Mouse (Mus musculus) midbrain, embryonic 14.5 days (tissue): ENCODE results near the gene Eno2. TPM values are rescaled to one million over a fixed set of nuclear protein-coding genes. Genes with fewer than 3 reads are reported as not detected.
"Not testable (repeated sequence)": the region's sequence is repeated elsewhere in the genome, so short reads cannot be mapped to it uniquely, and the experiment has no call there.

ENCODE experiments used
- ATAC-seq: fragments of 200-750 bp; cut with Nextera tagmentation; 2 replicates; pipeline ENCODE4 v1.8.0; 2017; ENCODE audit warnings: moderate number of reproducible peaks, moderate library complexity; ENCODE audit not compliant: low FRiP score, low TSS enrichment
- DNase-seq: peaks from one replicate; pipeline ENCODE4 v3.0.0-alpha.2; 2015
- H3K27ac ChIP-seq: fragments of 300-500 bp; sonication (generic); replicated peaks from 2 replicates; pipeline ENCODE4 v1.5.1; 2014; ENCODE audit warnings: mild to moderate bottlenecking, low read depth, low read length, moderate library complexity
- H3K27me3 ChIP-seq: fragments of 300-500 bp; sonication (generic); 2 replicates; pipeline ENCODE4 v1.6.1; 2014; ENCODE audit warnings: low read length, control low read depth, mixed read lengths; ENCODE audit not compliant: control insufficient read depth, insufficient read depth
- H3K36me3 ChIP-seq: fragments of 300-500 bp; sonication (generic); 2 replicates; pipeline ENCODE4 v1.6.1; 2014; ENCODE audit warnings: low read length, control low read depth; ENCODE audit not compliant: control insufficient read depth, insufficient read depth
- H3K4me1 ChIP-seq: fragments of 300-500 bp; sonication (generic); 2 replicates; pipeline ENCODE4 v1.6.1; 2014; ENCODE audit warnings: mild to moderate bottlenecking, antibody characterized with exemption, low read length, control low read depth; ENCODE audit not compliant: control insufficient read depth, insufficient read depth
- H3K4me2 ChIP-seq: fragments of 300-500 bp; sonication (generic); 2 replicates; pipeline ENCODE4 v1.6.1; 2014; ENCODE audit warnings: mild to moderate bottlenecking, low read length, moderate library complexity
- H3K4me3 ChIP-seq: fragments of 300-500 bp; sonication (generic); replicated peaks from 2 replicates; pipeline ENCODE4 v1.5.1; 2014; ENCODE audit warnings: low read depth, low read length
- H3K9ac ChIP-seq: fragments of 300-500 bp; sonication (generic); replicated peaks from 2 replicates; pipeline ENCODE4 v1.6.1; 2014; ENCODE audit warnings: mild to moderate bottlenecking, low read length, moderate library complexity
- H3K9me3 ChIP-seq: fragments of 300-500 bp; sonication (generic); 2 replicates; pipeline ENCODE4 v1.6.1; 2016; ENCODE audit warnings: low read length, control low read depth, mixed read lengths; ENCODE audit not compliant: control insufficient read depth
- WGBS: fragments of 180-500 bp; shearing (Covaris S2); extraction: QIAGEN DNeasy Blood & Tissue Kit; methylation state at CpG from one replicate; pipeline ENCODE4 v1.1.7; 2014; 5-methylcytosine and 5-hydroxymethylcytosine counted together
- polyA plus RNA-seq: library from polyadenylated mRNA; unstranded; fragments of >200 nt; fragmentation: Nextera tagmentation; extraction: Ambion mirVana; gene quantifications from 2 replicates; pipeline ENCODE4 v1.2.1, GENCODE M21; 2014

Eno2 gene
- polyA plus RNA-seq, 1 experiment from 2014 or later, result 64.3 TPM

- H3K9me3 ChIP-seq, H3K27ac ChIP-seq, DNase-seq, H3K36me3 ChIP-seq, H3K4me2 ChIP-seq, H3K9ac ChIP-seq, ATAC-seq, H3K4me3 ChIP-seq, H3K27me3 ChIP-seq: not testable (repeated sequence)
- H3K4me1 ChIP-seq, result peaks cover 14% of the 10 kb centered on the region
- WGBS, result 18% methylated on average over 6 of the region's 9 CpGs
Observed at GRCm38 (mm10) chr6:124802400-124802799, 32.9 kb upstream of the Eno2 start.

GRCm38 (mm10) chr6:124796200-124796599, 26.7 kb upstream of the Eno2 start:
- Histone ChIP-seq H3K4me1 (no peaks in the 10 kb centered on the region), H3K36me3 (no peaks in the 10 kb centered on the region), H3K27me3 (no peaks in the 10 kb centered on the region), H3K4me3 (no peak overlapping the region), H3K9me3 (no peaks in the 10 kb centered on the region), H3K9ac (no peak overlapping the region), H3K4me2 (no peak overlapping the region), H3K27ac (no peak overlapping the region)
- DNase-seq (no peak), ATAC-seq (no peak)
- 80% methylated on average over 2 of the region's 2 CpGs for WGBS

- WGBS, result 70% methylated on average over 4 of the region's 4 CpGs
- Histone ChIP-seq H3K27ac (no peak overlapping the region), H3K4me3 (no peak overlapping the region), H3K36me3 (no peaks in the 10 kb centered on the region), H3K9ac (no peak overlapping the region), H3K4me1 (no peaks in the 10 kb centered on the region), H3K9me3 (no peaks in the 10 kb centered on the region), H3K27me3 (no peaks in the 10 kb centered on the region), H3K4me2 (no peak overlapping the region)
- ATAC-seq (no peak), DNase-seq (no peak)
Observed at GRCm38 (mm10) chr6:124795781-124796180, 26.3 kb upstream of the Eno2 start.

- no peak overlapping the region for H3K27ac ChIP-seq
- 93% methylated on average over 3 of the region's 3 CpGs for WGBS
- no peaks in the 10 kb centered on the region for H3K27me3 ChIP-seq
- H3K36me3 ChIP-seq, result no peaks in the 10 kb centered on the region
- no peaks in the 10 kb centered on the region for H3K9me3 ChIP-seq
- no peaks in the 10 kb centered on the region for H3K4me1 ChIP-seq
- DNase-seq (no peak), ATAC-seq (no peak)
- H3K4me2 ChIP-seq, result no peak overlapping the region
- no peak overlapping the region for H3K9ac ChIP-seq
- H3K4me3 ChIP-seq, result no peak overlapping the region
Observed at GRCm38 (mm10) chr6:124791911-124792310, 22.4 kb upstream of the Eno2 start.

- H3K9me3 ChIP-seq, result no peaks in the 10 kb centered on the region
- H3K4me2 ChIP-seq, result no peak overlapping the region
- 80% methylated on average over 4 of the region's 4 CpGs for WGBS
- H3K36me3 ChIP-seq, result no peaks in the 10 kb centered on the region
- no peak overlapping the region for H3K27ac ChIP-seq
- no peak overlapping the region for H3K9ac ChIP-seq
- DNase-seq (no peak), ATAC-seq (no peak)
- H3K27me3 ChIP-seq, result no peaks in the 10 kb centered on the region
- H3K4me1 ChIP-seq, result no peaks in the 10 kb centered on the region
- H3K4me3 ChIP-seq, result no peak overlapping the region
Observed at GRCm38 (mm10) chr6:124790121-124790520, 20.6 kb upstream of the Eno2 start.

GRCm38 (mm10) chr6:124789519-124789918, 20.0 kb upstream of the Eno2 start:
- Histone ChIP-seq H3K36me3 (no peaks in the 10 kb centered on the region), H3K4me2 (no peak overlapping the region), H3K4me3 (no peak overlapping the region), H3K9ac (no peak overlapping the region), H3K9me3 (no peaks in the 10 kb centered on the region), H3K4me1 (no peaks in the 10 kb centered on the region), H3K27ac (no peak overlapping the region), H3K27me3 (no peaks in the 10 kb centered on the region)
- WGBS, result 76% methylated on average over 4 of the region's 4 CpGs
- no peak for ATAC-seq
- peak; percentile 41 for DNase-seq

GRCm38 (mm10) chr6:124787722-124788121, 18.2 kb upstream of the Eno2 start:
- no peaks in the 10 kb centered on the region for H3K27me3 ChIP-seq
- no peak for DNase-seq
- H3K36me3 ChIP-seq, result no peaks in the 10 kb centered on the region
- H3K27ac ChIP-seq, result no peak overlapping the region
- ATAC-seq, result no peak
- H3K9ac ChIP-seq, result no peak overlapping the region
- H3K4me2 ChIP-seq, result no peak overlapping the region
- H3K9me3 ChIP-seq, result no peaks in the 10 kb centered on the region
- no peak overlapping the region for H3K4me3 ChIP-seq
- H3K4me1 ChIP-seq, result no peaks in the 10 kb centered on the region
- WGBS, result 77% methylated on average over 10 of the region's 10 CpGs

GRCm38 (mm10) chr6:124786756-124787420, 17.4 kb upstream of the Eno2 start:
- Histone ChIP-seq H3K27ac (no peak overlapping the region), H3K9ac (no peak overlapping the region), H3K9me3 (no peaks in the 10 kb centered on the region), H3K36me3 (no peaks in the 10 kb centered on the region), H3K4me1 (no peaks in the 10 kb centered on the region), H3K4me3 (no peak overlapping the region), H3K27me3 (no peaks in the 10 kb centered on the region), H3K4me2 (no peak overlapping the region)
- DNase-seq (no peak), ATAC-seq (no peak)
- 50% methylated on average over 8 of the region's 8 CpGs for WGBS

- Histone ChIP-seq H3K9ac (no peak overlapping the region), H3K36me3 (no peaks in the 10 kb centered on the region), H3K4me2 (no peak overlapping the region), H3K27me3 (no peaks in the 10 kb centered on the region), H3K4me3 (no peak overlapping the region), H3K4me1 (peaks cover 15% of the 10 kb centered on the region; the same call in 1 of the 2 replicates), H3K27ac (no peak overlapping the region), H3K9me3 (no peaks in the 10 kb centered on the region)
- DNase-seq (peak; percentile 22), ATAC-seq (no peak)
- 28% methylated on average over 6 of the region's 6 CpGs for WGBS
Observed at GRCm38 (mm10) chr6:124782436-124782835, 13.0 kb upstream of the Eno2 start.
